Mouse (Mus musculus): ENCODE data around the gene Hist2h3c2. TPM values are rescaled to one million over a fixed set of nuclear protein-coding genes. Genes with fewer than 3 reads are reported as not detected.
"Not testable (repeated sequence)": the region's sequence is repeated elsewhere in the genome, so short reads cannot be mapped to it uniquely, and the experiment has no call there.

Gene Hist2h3c2
- polyA plus RNA-seq, 1 experiment from 2014 or later: 6.7 TPM

DNA sequence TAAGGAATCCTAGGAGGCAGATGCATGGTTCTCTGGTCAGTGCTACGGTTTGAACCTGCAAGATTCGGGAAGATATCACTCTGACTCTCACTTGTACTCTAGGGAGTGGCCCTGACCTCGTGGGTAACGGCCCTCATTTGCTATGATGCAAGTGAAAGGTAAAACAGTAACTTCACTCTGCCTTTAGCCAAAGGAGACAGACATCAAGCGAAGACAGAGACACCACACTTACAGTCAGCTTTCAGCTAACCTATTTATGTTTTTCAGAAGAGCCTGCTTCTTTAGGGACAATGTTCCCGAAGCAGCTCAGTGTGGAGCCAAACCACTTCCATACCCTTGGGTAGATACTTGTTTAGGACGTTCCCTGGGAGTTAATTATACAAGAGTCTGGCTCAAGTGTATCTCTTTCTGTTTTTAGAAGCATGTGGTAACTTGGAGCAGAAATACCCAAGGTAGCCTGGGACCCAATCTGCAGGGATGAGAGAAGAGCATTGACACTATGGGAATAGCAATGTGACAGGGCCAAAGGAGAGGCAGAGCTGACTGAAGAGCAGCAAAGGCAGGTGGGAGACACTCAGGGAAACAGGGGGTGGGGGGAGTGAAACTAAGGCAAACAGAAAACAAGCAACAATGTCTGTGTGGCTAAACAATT lies 5.1 kb upstream of the Hist2h3c2 start:
- Histone ChIP-seq H3K9ac (replicated peaks) (peak overlapping the region; percentile 62), H3K4me2 (replicated peaks) (peak overlapping the region; percentile 47), H3K36me3 (no peaks in the 10 kb centered on the region), H3K4me1 (peaks cover 32% of the 10 kb centered on the region), H3K9me3 (no peaks in the 10 kb centered on the region), H3K27me3 (no peaks in the 10 kb centered on the region), H3K27ac (replicated peaks) (peak overlapping the region; percentile 94), H3K4me3 (peak overlapping the region; percentile 44; the same call in 1 of the 2 replicates)
- WGBS: 84% methylated on average over 7 of the region's 7 CpGs
- no peak for ATAC-seq (replicated peaks)

GRCm38 (mm10) chr3:96240799-96241197 lies 1.9 kb upstream of the Hist2h3c2 start:
- H3K27me3 ChIP-seq: no peaks in the 10 kb centered on the region
- H3K9me3 ChIP-seq: no peaks in the 10 kb centered on the region
- H3K9ac ChIP-seq (replicated peaks): peak overlapping the region; percentile 41
- H3K4me1 ChIP-seq: peaks cover 34% of the 10 kb centered on the region
- peak overlapping the region; percentile 37 for H3K4me3 ChIP-seq
- peak overlapping the region; percentile 89 for H3K27ac ChIP-seq (replicated peaks)
- 65% methylated on average over 9 of the region's 9 CpGs for WGBS
- ATAC-seq (replicated peaks): no peak
- H3K4me2 ChIP-seq (replicated peaks): peak overlapping the region; percentile 49
- no peaks in the 10 kb centered on the region for H3K36me3 ChIP-seq

DNA sequence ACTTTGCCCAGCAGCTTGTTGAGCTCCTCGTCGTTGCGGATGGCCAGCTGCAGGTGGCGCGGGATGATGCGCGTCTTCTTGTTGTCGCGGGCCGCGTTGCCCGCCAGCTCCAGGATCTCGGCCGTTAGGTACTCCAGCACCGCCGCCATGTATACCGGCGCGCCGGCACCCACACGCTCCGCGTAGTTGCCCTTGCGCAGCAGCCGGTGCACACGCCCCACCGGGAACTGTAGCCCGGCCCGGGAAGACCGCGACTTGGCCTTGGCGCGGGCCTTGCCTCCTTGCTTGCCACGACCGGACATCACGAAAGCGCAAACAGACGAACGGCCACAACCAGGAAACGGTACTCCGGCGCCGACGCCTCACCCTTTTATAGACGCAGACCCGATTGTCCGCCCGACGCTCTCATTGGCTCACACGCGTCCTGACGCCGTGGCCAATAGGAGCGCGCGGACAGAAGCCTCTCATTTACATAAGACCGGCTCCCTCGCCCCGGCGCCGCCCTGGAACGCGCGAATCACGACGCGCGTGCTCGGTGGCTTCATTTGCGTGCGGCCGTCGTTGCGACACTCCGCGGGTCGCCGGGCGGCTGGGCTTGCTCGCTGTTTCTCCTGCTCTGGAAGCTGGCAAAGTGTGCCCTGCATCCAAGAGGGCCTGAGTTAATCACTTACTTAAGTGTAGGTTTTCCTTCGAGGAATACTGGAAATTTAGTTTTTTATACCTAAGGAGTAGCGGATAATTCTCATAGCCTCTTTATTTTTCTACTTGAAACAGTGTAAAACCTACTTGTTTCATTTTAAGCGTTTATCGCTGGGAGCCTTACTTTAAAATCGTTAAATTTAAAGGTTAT lies 1.2 kb upstream of the Hist2h3c2 start, which contains the start of gene Hist2h2aa2:
Gene Hist2h2aa2 (minus strand): TSS at position 328 of the 850 bp plus-strand sequence.
- 2% methylated on average over 47 of the region's 85 CpGs for WGBS
- H3K9me3 ChIP-seq: not testable (repeated sequence)
- ATAC-seq (replicated peaks): peak; percentile 87

DNA sequence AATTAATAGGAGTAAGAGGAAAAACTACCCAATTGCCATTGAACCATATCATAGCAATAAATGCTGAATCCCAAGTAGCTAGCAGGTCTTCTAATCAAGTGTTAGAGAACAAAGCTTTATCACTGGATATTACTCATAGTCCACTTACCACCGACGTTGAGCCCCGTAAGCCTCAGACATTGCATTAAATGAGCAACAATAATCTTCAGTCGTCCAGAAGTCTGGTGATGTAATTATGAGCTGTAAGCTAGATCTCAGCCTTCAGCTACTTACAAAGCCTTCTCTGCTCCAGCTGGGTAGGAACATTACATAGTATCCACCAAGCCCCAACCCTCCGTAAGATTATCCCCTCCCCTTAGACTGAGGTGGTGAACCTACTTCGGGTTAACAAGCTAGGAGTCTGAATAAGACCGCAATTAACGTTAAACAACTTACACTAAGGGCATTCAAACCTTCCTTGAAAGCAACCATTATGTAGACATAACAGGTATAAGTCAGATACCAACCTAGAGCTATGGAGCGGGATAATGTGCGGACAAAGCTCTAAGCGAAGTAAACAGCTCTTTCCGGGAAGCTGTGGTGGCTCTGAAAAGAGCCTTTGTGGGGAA lies 919 bp downstream of the Hist2h3c2 start:
- peak overlapping the region; percentile 40; the same call in 1 of the 2 replicates for H3K27ac ChIP-seq (replicated peaks)
- no peaks in the 10 kb centered on the region for H3K27me3 ChIP-seq
- H3K4me1 ChIP-seq: peaks cover 23% of the 10 kb centered on the region
- peak overlapping the region; percentile 49 for H3K9ac ChIP-seq (replicated peaks)
- H3K4me2 ChIP-seq (replicated peaks): peak overlapping the region; percentile 47
- H3K4me3 ChIP-seq: peak overlapping the region; percentile 39
- no peak for ATAC-seq (replicated peaks)
- H3K36me3 ChIP-seq: no peaks in the 10 kb centered on the region
- H3K9me3 ChIP-seq: no peaks in the 10 kb centered on the region
- under 1% methylated on average over 12 of the region's 12 CpGs for WGBS

More for the DNA sequence above, 1.2 kb upstream of the Hist2h3c2 start, which contains the start of gene Hist2h2aa2:
- peak within 1 kb of the TSS; percentile 44 for H3K9ac ChIP-seq (replicated peaks)
- peak within 1 kb of the TSS; percentile 89 for H3K27ac ChIP-seq (replicated peaks)
- H3K4me1 ChIP-seq: peaks cover 34% of the 10 kb centered on the region
- peak within 1 kb of the TSS; percentile 49 for H3K4me2 ChIP-seq (replicated peaks)
- not testable (repeated sequence) for H3K27me3 ChIP-seq, H3K36me3 ChIP-seq
- H3K4me3 ChIP-seq: peak within 1 kb of the TSS; percentile 38

- 17% methylated on average over 7 of the region's 7 CpGs for WGBS
- H3K9ac ChIP-seq (replicated peaks): peak overlapping the region; percentile 49
- ATAC-seq (replicated peaks): no peak
Measured at GRCm38 (mm10) chr3:96237335-96237903, 1.5 kb downstream of the Hist2h3c2 start.

DNA sequence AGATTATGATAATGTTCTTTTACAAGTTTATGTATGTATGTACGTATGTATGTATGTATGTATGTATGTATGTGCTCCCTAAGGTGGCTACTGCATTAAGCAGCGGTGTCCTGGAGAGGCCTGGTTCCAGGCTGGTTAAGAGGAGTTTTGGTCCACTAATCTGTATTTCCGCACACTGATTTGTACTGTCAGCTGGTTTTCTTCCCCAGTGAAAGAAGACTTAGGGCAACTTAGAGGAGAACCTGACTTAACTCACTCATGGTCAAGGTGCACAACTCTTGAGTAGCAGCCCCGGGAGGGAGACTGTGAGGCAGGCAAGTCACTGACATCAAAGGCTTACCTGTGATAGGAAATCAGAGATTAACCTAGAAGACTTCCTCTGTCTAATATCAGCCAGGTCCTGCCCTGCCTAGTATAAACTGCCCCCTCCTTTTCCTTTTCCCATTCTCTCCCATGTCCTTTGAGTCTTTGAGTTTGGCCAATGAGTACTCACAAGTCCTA lies 2.0 kb downstream of the Hist2h3c2 start:
- peak overlapping the region; percentile 39 for H3K4me3 ChIP-seq
- no peak for ATAC-seq (replicated peaks)
- 83% methylated on average over 4 of the region's 4 CpGs for WGBS
- H3K4me2 ChIP-seq (replicated peaks): peak overlapping the region; percentile 47
- H3K9me3 ChIP-seq: no peaks in the 10 kb centered on the region
- H3K27ac ChIP-seq (replicated peaks): no peak overlapping the region
- H3K36me3 ChIP-seq: no peaks in the 10 kb centered on the region
- peaks cover 23% of the 10 kb centered on the region for H3K4me1 ChIP-seq
- H3K9ac ChIP-seq (replicated peaks): peak overlapping the region; percentile 49; the same call in 1 of the 2 replicates
- H3K27me3 ChIP-seq: no peaks in the 10 kb centered on the region

More at GRCm38 (mm10) chr3:96237335-96237903, 1.5 kb downstream of the Hist2h3c2 start:
- Histone ChIP-seq H3K27ac (replicated peaks) (0 out of 2 replicates have a peak overlapping the region, but pooled peaks have one; percentile 40), H3K4me3 (peak overlapping the region; percentile 39), H3K4me1 (peaks cover 23% of the 10 kb centered on the region), H3K9me3 (no peaks in the 10 kb centered on the region), H3K27me3 (no peaks in the 10 kb centered on the region), H3K36me3 (no peaks in the 10 kb centered on the region), H3K4me2 (replicated peaks) (peak overlapping the region; percentile 47)

DNA sequence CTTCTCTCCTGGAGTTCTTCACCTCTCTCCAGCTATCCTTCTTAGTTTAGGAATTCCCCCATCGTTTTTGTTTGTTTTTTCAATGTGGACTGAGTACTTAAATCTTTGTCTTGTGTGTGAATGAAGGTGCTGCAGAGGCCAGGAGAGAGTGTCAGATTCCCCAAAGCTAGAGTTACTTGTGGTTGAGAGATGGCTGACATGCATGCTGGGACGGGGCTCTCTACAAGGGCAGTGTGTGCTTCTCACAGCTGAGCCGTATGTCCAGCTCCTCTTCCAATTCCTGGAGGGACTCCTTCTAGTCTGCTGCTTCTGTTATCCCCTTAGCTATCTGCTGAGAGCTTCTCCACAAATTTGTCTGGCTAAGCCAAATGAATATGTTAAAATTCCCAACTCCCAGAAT lies 3.1 kb downstream of the Hist2h3c2 start:
- no peak for ATAC-seq (replicated peaks)
- no peaks in the 10 kb centered on the region for H3K27me3 ChIP-seq
- no peak overlapping the region for H3K4me3 ChIP-seq
- H3K9ac ChIP-seq (replicated peaks): no peak overlapping the region
- H3K4me1 ChIP-seq: peaks cover 18% of the 10 kb centered on the region
- H3K36me3 ChIP-seq: no peaks in the 10 kb centered on the region
- H3K4me2 ChIP-seq (replicated peaks): no peak overlapping the region
- 76% methylated on average over 3 of the region's 3 CpGs for WGBS
- H3K27ac ChIP-seq (replicated peaks): no peak overlapping the region
- H3K9me3 ChIP-seq: no peaks in the 10 kb centered on the region

DNA sequence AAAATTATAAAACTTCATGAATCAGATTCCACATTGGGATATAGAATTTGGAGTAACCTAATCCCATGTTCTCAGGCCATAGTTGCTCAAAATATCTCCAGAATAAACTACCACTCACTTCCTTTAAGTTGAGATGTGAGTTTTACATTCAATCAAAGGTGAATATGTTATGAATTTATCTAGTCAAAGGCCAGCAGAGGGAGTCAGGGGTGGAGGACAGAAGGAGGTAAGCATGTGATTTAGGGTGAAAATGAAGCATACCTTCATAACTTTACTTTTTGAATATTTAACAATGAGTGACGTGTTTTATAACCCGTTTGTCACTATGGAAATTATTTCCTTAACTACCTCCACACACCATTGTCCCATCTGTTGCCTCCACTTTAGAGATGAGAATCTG lies 4.0 kb downstream of the Hist2h3c2 start:
- H3K36me3 ChIP-seq: no peaks in the 10 kb centered on the region
- no peak for ATAC-seq (replicated peaks)
- H3K4me2 ChIP-seq (replicated peaks): no peak overlapping the region
- no peak overlapping the region for H3K27ac ChIP-seq (replicated peaks)
- H3K9ac ChIP-seq (replicated peaks): no peak overlapping the region
- peaks cover 16% of the 10 kb centered on the region for H3K4me1 ChIP-seq
- no peaks in the 10 kb centered on the region for H3K9me3 ChIP-seq
- no peaks in the 10 kb centered on the region for H3K27me3 ChIP-seq
- H3K4me3 ChIP-seq: no peak overlapping the region
- 95% methylated on average over 2 of the region's 2 CpGs for WGBS

DNA sequence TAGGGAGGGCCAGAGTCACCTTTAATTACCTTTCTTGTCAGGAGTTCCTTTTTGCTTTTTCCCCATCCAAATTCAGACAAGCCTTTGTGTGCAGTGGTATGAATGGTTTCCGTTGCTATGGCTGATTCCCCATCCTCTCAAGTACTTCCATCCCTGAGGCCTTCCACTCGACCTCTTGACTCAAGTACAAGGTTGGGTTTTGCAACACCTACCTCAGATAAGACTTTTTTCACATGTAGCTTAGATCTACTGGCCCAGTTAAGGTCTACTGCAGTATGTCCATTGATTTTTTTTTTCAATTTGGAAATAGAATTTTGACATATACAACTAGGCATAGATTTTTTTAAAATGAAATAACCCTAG lies 7.2 kb downstream of the Hist2h3c2 start:
- WGBS: 49% methylated on average over 2 of the region's 2 CpGs
- H3K27ac ChIP-seq (replicated peaks): no peak overlapping the region

DNA sequence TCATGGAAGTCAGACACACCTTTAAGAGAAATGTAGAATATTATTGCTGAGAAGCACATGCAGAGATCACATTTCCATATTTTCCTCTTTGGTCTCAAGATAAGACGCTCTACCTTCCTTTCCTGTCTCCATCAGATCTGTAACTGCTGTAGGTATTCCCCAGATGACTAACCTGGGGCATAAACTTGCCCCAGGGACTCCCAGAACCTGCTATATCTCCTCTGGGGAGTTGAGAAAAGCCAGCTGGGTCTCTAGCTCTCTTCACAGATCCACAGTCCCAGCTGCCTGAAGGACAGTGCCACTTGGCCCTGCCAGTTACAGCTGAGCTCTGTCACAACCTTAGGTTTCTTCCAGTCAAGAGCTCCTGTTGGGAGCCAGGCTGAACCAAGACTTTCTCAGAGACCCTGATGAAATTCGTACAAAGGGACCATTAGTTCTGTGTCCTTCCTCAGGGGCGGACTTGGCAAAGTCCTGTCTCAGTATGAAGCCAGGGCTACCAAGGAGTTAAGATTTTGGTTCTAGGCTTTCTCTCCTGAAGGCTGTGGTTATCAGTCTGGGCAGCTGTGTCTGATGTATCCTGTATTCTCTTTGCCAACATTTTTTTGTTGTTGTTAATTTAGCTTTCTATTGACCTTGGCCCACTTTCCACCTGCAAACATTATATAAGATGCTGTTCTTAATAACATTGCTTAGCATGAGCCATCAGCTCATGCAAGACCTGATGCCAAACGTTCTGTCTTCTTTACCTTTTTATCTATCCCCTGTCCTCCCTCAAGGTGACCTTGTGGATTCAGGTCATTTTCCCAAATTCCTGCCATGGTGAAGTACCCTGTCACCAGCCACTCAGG lies 7.8 kb downstream of the Hist2h3c2 start:
- no peaks in the 10 kb centered on the region for H3K4me1 ChIP-seq
- ATAC-seq (replicated peaks): no peak
- no peaks in the 10 kb centered on the region for H3K27me3 ChIP-seq
- no peak overlapping the region for H3K4me3 ChIP-seq
- WGBS: 70% methylated on average over 4 of the region's 4 CpGs
- no peak overlapping the region for H3K4me2 ChIP-seq (replicated peaks)
- H3K9ac ChIP-seq (replicated peaks): no peak overlapping the region
- no peak overlapping the region for H3K27ac ChIP-seq (replicated peaks)
- H3K9me3 ChIP-seq: no peaks in the 10 kb centered on the region
- no peaks in the 10 kb centered on the region for H3K36me3 ChIP-seq

More for the DNA sequence above, 7.2 kb downstream of the Hist2h3c2 start:
- Histone ChIP-seq H3K27me3 (no peaks in the 10 kb centered on the region), H3K4me3 (no peak overlapping the region), H3K9ac (replicated peaks) (no peak overlapping the region), H3K9me3 (no peaks in the 10 kb centered on the region), H3K36me3 (no peaks in the 10 kb centered on the region), H3K4me2 (replicated peaks) (no peak overlapping the region), H3K4me1 (no peaks in the 10 kb centered on the region)
- ATAC-seq (replicated peaks): no peak

DNA sequence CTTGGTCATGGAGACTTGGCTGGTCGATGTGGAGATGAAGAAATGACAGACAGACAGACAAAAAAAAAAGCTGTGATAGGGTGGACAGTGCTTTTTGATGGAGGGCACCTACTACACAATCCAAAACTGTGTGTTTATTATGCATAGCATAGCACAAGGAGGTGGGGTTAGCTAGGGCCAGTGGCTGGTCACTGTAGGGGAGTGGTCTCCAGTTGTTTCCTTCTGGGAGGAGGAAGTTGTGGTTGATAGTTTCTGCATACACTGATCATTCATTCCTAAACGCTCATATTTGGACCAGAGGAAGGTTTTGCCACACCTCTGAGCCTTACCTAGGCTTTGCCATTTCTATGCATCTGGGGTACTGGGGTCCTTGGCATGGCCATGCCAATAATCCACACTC lies 8.5 kb downstream of the Hist2h3c2 start:
- WGBS: 78% methylated on average over 2 of the region's 2 CpGs
- no peaks in the 10 kb centered on the region for H3K27me3 ChIP-seq
- ATAC-seq (replicated peaks): no peak

More for the DNA sequence above, 8.5 kb downstream of the Hist2h3c2 start:
- no peak overlapping the region for H3K27ac ChIP-seq (replicated peaks)
- H3K9me3 ChIP-seq: no peaks in the 10 kb centered on the region
- H3K9ac ChIP-seq (replicated peaks): no peak overlapping the region
- H3K4me2 ChIP-seq (replicated peaks): no peak overlapping the region
- no peaks in the 10 kb centered on the region for H3K36me3 ChIP-seq
- H3K4me3 ChIP-seq: no peak overlapping the region
- H3K4me1 ChIP-seq: 0 out of 2 replicates have a peak, but pooled peaks cover 5% of the 10 kb centered on the region
